Mouse (Mus musculus) heart, adult 2 months (tissue): ENCODE results near the gene Mybbp1a. TPM values are rescaled to one million over a fixed set of nuclear protein-coding genes. Genes with fewer than 3 reads are reported as not detected.
"Not testable (repeated sequence)": the region's sequence is repeated elsewhere in the genome, so short reads cannot be mapped to it uniquely, and the experiment has no call there.

Experiments
- DNase-seq, 2 experiments: peaks; one replicate each; pipeline ENCODE4 v3.0.0; 2021
- H3K27ac ChIP-seq: fragments of 200-600 bp; 2 replicates; pipeline ENCODE4 v1.8.1; 2022
- H3K27me3 ChIP-seq: fragments of 200-500 bp; 2 replicates; pipeline ENCODE4 v1.6.1; 2012; ENCODE audit warnings: mild to moderate bottlenecking, low read length, inconsistent platforms, mixed read lengths; ENCODE audit not compliant: control insufficient read depth, insufficient read depth
- H3K36me3 ChIP-seq: fragments of 200-500 bp; 2 replicates; pipeline ENCODE4 v1.6.1; 2012; ENCODE audit warnings: low read length, inconsistent platforms; ENCODE audit not compliant: control insufficient read depth, insufficient read depth
- H3K4me1 ChIP-seq: fragments of 200-500 bp; 2 replicates; pipeline ENCODE4 v1.6.1; 2011; ENCODE audit warnings: low read length; ENCODE audit not compliant: control insufficient read depth, insufficient read depth
- H3K4me3 ChIP-seq: fragments of 200-600 bp; 2 replicates; pipeline ENCODE4 v1.8.1; 2022
- H3K79me2 ChIP-seq: fragments of 200-500 bp; replicated peaks from 2 replicates; pipeline ENCODE4 v1.6.1; 2012; ENCODE audit warnings: mild to moderate bottlenecking, inconsistent platforms, low read length, moderate library complexity, mixed read lengths; ENCODE audit not compliant: control insufficient read depth, insufficient read depth
- H3K9ac ChIP-seq: fragments of 200-500 bp; 2 replicates; pipeline ENCODE4 v1.6.1; 2012; ENCODE audit warnings: low read depth, mild to moderate bottlenecking, control low read depth, inconsistent platforms, low read length, mixed read lengths
- CTCF ChIP-seq: fragments of 200-600 bp; IDR thresholded peaks from 2 replicates; pipeline ENCODE4 v1.8.1; 2022; ENCODE audit warnings: antibody characterized with exemption, mild to moderate bottlenecking, moderate library complexity
- EP300 ChIP-seq: fragments of 200-500 bp; IDR thresholded peaks from 2 replicates; pipeline ENCODE4 v1.6.1; 2011; ENCODE audit warnings: low read depth, low read length, control low read depth; ENCODE audit not compliant: insufficient read depth
- POLR2A ChIP-seq: fragments of 200-500 bp; IDR thresholded peaks from 2 replicates; pipeline ENCODE4 v1.6.1; 2011; ENCODE audit warnings: mild to moderate bottlenecking, low read depth, low read length, control low read depth; ENCODE audit not compliant: insufficient read depth
- WGBS: fragments of 180-500 bp; shearing (Covaris S2); methylation state at CpG from one replicate; pipeline ENCODE4 v1.1.7; 2018; 5-methylcytosine and 5-hydroxymethylcytosine counted together
- intact Hi-C: fragments of 180-260 bp; cut with DNase I; formaldehyde crosslinking; loops from one replicate; pipeline ENCODE4 v1.15.1; 2025
- polyA plus RNA-seq: library from polyadenylated mRNA; depleted of rRNA; stranded (reverse); fragments of >200 nt; gene quantifications from 2 replicates; pipeline ENCODE4 v1.2.3, GENCODE M21; 2012
- total RNA-seq, 2 experiments: library from RNA; stranded (reverse); gene quantifications; 2 replicates each; pipeline ENCODE4 v1.2.3; 2021

Gene Mybbp1a
- total and polyA plus RNA-seq, 3 experiments: 21.8 to 46.1 (median 42.7) TPM

DNA sequence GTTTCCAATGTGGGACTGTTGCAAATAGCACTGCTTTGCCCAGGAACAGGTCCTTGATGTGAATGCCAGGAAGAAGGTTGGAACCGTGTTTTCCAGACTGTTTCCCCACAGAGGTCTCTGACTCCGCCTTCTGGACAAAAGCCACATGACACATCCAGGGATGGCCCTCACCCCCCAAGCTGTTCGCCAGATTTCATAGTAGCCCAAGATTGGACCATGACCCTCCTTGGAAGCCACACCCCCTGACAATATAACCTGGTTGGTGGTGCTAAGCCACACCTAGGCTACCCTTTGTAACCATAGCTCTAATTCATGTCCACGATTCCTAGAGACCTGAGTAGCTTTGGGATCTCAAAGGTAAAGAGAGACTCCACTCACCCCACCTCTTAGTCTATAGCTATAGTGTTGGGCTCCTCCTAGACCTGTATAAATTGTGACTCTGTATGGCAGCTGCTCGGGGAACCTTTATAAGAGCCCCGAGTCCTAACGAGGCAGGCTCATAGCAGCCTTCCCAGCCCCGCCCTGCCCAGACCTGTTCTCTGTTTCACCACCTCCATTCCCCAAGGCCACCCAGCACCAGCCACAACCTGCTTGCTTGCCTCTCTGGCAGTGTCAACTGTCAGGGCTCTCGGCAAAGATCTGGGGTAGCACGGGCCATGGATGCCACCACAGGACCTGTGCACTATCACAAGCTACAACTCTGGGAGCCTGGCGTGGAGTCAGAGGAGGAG, 6.0 kb upstream of the Mybbp1a start, which contains the start of gene Ggt6:
Ggt6 (plus strand) TSS at position 564 of the 731 bp plus-strand sequence.
- no peak within 1 kb of the TSS for H3K9ac ChIP-seq
- no peak within 1 kb of the TSS for H3K27ac ChIP-seq
- no peaks in the 10 kb centered on the region for H3K4me1 ChIP-seq
- H3K27me3 ChIP-seq: no peaks in the 10 kb centered on the region
- TF ChIP-seq EP300 (no peak), CTCF (peak; percentile 21; the same call in 1 of the 2 replicates), POLR2A (no peak)
- DNase-seq: peak in 1 of 2 experiments; percentile 24
- WGBS: 49% methylated on average over 11 of the region's 11 CpGs
- H3K36me3 ChIP-seq: no peaks in the 10 kb centered on the region
- intact Hi-C loops: no loop called here
- no peak within 1 kb of the TSS for H3K4me3 ChIP-seq
- no peaks in the 10 kb centered on the region for H3K79me2 ChIP-seq

GRCm38 (mm10) chr11:72435694-72436045, 5.5 kb upstream of the Mybbp1a start:
- TF ChIP-seq EP300 (no peak), POLR2A (no peak), CTCF (no peak)
- Histone ChIP-seq H3K9ac (no peak overlapping the region), H3K27me3 (no peaks in the 10 kb centered on the region), H3K27ac (no peak overlapping the region), H3K36me3 (no peaks in the 10 kb centered on the region), H3K4me1 (no peaks in the 10 kb centered on the region), H3K79me2 (no peaks in the 10 kb centered on the region), H3K4me3 (no peak overlapping the region)
- DNase-seq: peak; percentile 27 to 56
- WGBS: 9% methylated on average over 2 of the region's 2 CpGs
- intact Hi-C loops: no loop called here

DNA sequence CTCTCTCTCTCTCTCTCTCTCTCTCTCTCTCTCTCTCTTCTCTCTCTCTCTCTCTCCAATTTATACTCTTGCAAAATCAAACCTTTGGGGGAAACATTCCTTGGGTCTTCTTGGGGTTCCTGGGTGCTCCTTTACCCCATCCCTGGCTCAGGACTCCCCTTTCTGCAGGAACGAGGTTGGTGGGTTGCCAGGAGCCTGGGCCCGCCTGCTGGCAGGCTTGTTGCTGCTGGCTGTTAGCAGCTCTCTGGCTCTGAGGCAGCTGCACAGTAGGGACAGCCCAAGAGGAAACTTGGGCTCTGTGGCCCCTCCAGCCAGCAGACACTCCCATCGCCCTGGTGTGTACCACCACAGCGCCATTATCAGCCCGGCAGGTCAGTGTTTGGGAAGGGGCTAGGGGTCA, 4.9 kb upstream of the Mybbp1a start:
- no peaks in the 10 kb centered on the region for H3K79me2 ChIP-seq
- no peaks in the 10 kb centered on the region for H3K27me3 ChIP-seq
- peak; percentile 65 to 67 for DNase-seq
- no peak overlapping the region for H3K27ac ChIP-seq
- TF ChIP-seq EP300 (no peak), CTCF (no peak), POLR2A (no peak)
- H3K9ac ChIP-seq: no peak overlapping the region
- no peaks in the 10 kb centered on the region for H3K4me1 ChIP-seq
- H3K4me3 ChIP-seq: no peak overlapping the region
- intact Hi-C loops: no loop called here
- H3K36me3 ChIP-seq: no peaks in the 10 kb centered on the region
- 52% methylated on average over 5 of the region's 5 CpGs for WGBS

GRCm38 (mm10) chr11:72436756-72437650, 4.2 kb upstream of the Mybbp1a start:
- no peak for DNase-seq
- intact Hi-C loops: no loop called here

DNA sequence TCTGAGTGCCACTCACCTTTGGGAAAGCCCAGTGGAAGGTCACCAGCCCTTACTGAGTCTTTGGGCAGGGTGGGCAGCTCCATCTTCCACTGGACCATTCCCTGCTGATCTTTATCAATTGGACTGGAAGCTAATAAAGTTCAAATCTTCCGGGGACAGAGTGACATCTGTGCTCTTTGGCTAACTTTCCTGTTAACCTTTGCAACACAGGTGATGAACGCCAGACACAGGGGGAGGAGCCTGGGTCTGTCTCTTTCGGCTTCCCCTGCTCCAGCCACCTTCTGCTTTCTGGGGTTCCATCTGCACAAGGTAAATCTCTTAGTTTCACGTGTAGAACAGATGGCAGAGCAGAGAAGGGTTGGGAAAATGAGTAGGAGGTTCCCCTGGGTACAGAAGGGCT, 2.7 kb upstream of the Mybbp1a start:
- 53% methylated on average over 4 of the region's 4 CpGs for WGBS
- Histone ChIP-seq H3K9ac (no peak overlapping the region), H3K36me3 (no peaks in the 10 kb centered on the region; the same call in 1 of the 2 replicates), H3K4me3 (no peak overlapping the region), H3K4me1 (peaks cover 2% of the 10 kb centered on the region), H3K27ac (no peak overlapping the region), H3K27me3 (no peaks in the 10 kb centered on the region), H3K79me2 (no peaks in the 10 kb centered on the region)
- intact Hi-C loops: no loop called here
- no peak for DNase-seq
- no peak for TF ChIP-seq EP300
- TF ChIP-seq CTCF: no peak
- no peak for TF ChIP-seq POLR2A

More at GRCm38 (mm10) chr11:72436756-72437650, 4.2 kb upstream of the Mybbp1a start:
- WGBS: 90% methylated on average over 16 of the region's 16 CpGs
- H3K36me3 ChIP-seq: no peaks in the 10 kb centered on the region; the same call in 1 of the 2 replicates
- peaks cover under 1% of the 10 kb centered on the region for H3K4me1 ChIP-seq
- H3K27me3 ChIP-seq: no peaks in the 10 kb centered on the region
- no peak overlapping the region for H3K27ac ChIP-seq
- H3K4me3 ChIP-seq: no peak overlapping the region
- no peak overlapping the region for H3K9ac ChIP-seq
- no peaks in the 10 kb centered on the region for H3K79me2 ChIP-seq
- TF ChIP-seq EP300 (no peak), POLR2A (no peak), CTCF (no peak)

- intact Hi-C loops: loop anchor here (2.0 to 10.0 kb wide), 2 partner anchors 124 to 354 kb away; partner anchors contain the start of genes Cyb5d2 and Zzef1
- H3K4me1 ChIP-seq, H3K36me3 ChIP-seq, H3K27me3 ChIP-seq, DNase-seq, H3K79me2 ChIP-seq: not testable (repeated sequence)
- peak overlapping the region; percentile 80; the same call in 1 of the 2 replicates for H3K9ac ChIP-seq
- peak overlapping the region; percentile 93 for H3K4me3 ChIP-seq
- peak overlapping the region; percentile 81 for H3K27ac ChIP-seq
- WGBS: 33% methylated on average over 6 of the region's 6 CpGs
Measured at GRCm38 (mm10) chr11:72440597-72440964, 574 bp upstream of the Mybbp1a start.
